Mouse (Mus musculus) midbrain, embryonic 10.5 days (tissue): ENCODE data around the gene Ppp6r2. TPM values are rescaled to one million over a fixed set of nuclear protein-coding genes. Genes with fewer than 3 reads are reported as not detected.

Source experiments
- DNase-seq: peaks from one replicate; pipeline ENCODE4 v3.0.0-alpha.2; 2017; ENCODE audit warnings: low spot score
- H3K27ac ChIP-seq: fragments of 300-500 bp; sonication (generic); replicated peaks from 2 replicates; pipeline ENCODE4 v1.5.1; 2016; ENCODE audit warnings: mild to moderate bottlenecking
- H3K27me3 ChIP-seq: fragments of 300-500 bp; sonication (generic); 2 replicates; pipeline ENCODE4 v1.6.1; 2016; ENCODE audit warnings: low read depth, mild to moderate bottlenecking; ENCODE audit not compliant: poor library complexity, severe bottlenecking
- H3K36me3 ChIP-seq: fragments of 300-500 bp; sonication (generic); 2 replicates; pipeline ENCODE4 v1.6.1; 2016; ENCODE audit warnings: mild to moderate bottlenecking, moderate library complexity
- H3K4me1 ChIP-seq: fragments of 300-500 bp; sonication (generic); 2 replicates; pipeline ENCODE4 v1.6.1; 2016
- H3K4me3 ChIP-seq: fragments of 300-500 bp; sonication (generic); 2 replicates; pipeline ENCODE4 v1.5.1; 2016; ENCODE audit warnings: mild to moderate bottlenecking, moderate library complexity
- H3K9me3 ChIP-seq: fragments of 300-500 bp; sonication (generic); replicated peaks from 2 replicates; pipeline ENCODE4 v1.6.1; 2016; ENCODE audit warnings: mild to moderate bottlenecking
- WGBS: fragments of 180-500 bp; shearing (Covaris S2); methylation state at CpG from one replicate; pipeline ENCODE4 v1.1.7; 2016; 5-methylcytosine and 5-hydroxymethylcytosine counted together
- microRNA-seq: library from miRNA; unstranded; fragments of <30 nt; microRNA quantifications from one replicate; pipeline ENCODE4, GENCODE M21; 2017
- polyA plus RNA-seq: library from polyadenylated mRNA; unstranded; fragments of >200 nt; fragmentation: Nextera tagmentation; extraction: Ambion mirVana; gene quantifications from 2 replicates; pipeline ENCODE4 v1.2.1, GENCODE M21; 2016

Gene Ppp6r2
- polyA plus RNA-seq, 1 experiment from 2014 or later: 25.4 TPM

GRCm38 (mm10) chr15:89326441-89326840 is 115.1 kb downstream of the Ppp6r2 start:
- Histone ChIP-seq H3K9me3 (no peaks in the 10 kb centered on the region), H3K36me3 (no peaks in the 10 kb centered on the region), H3K4me1 (peaks cover 11% of the 10 kb centered on the region), H3K27ac (no peak overlapping the region), H3K27me3 (peaks cover 26% of the 10 kb centered on the region), H3K4me3 (no peak overlapping the region)
- WGBS: 68% methylated on average over 5 of the region's 5 CpGs
- no peak for DNase-seq

GRCm38 (mm10) chr15:89334271-89334670 is 122.9 kb downstream of the Ppp6r2 start, which contains the start of gene Miox:
TSS of gene Miox (plus strand) at chr15:89334398.
- H3K4me1 ChIP-seq: no peaks in the 10 kb centered on the region
- no peak within 1 kb of the TSS for H3K27ac ChIP-seq
- no peaks in the 10 kb centered on the region for H3K9me3 ChIP-seq
- H3K36me3 ChIP-seq: no peaks in the 10 kb centered on the region
- no peak within 1 kb of the TSS for H3K4me3 ChIP-seq
- DNase-seq: no peak
- no peaks in the 10 kb centered on the region for H3K27me3 ChIP-seq
- WGBS: 90% methylated on average over 7 of the region's 7 CpGs

- WGBS: 85% methylated on average over 17 of the region's 17 CpGs
- DNase-seq: no peak
- Histone ChIP-seq H3K27me3 (no peaks in the 10 kb centered on the region), H3K4me3 (no peak overlapping the region), H3K27ac (no peak overlapping the region), H3K9me3 (no peaks in the 10 kb centered on the region), H3K36me3 (no peaks in the 10 kb centered on the region), H3K4me1 (no peaks in the 10 kb centered on the region)
Observed at GRCm38 (mm10) chr15:89334774-89335537, 123.6 kb downstream of the Ppp6r2 start.

GRCm38 (mm10) chr15:89336422-89336821 is 125.1 kb downstream of the Ppp6r2 start:
- Histone ChIP-seq H3K27ac (no peak overlapping the region), H3K36me3 (no peaks in the 10 kb centered on the region), H3K9me3 (no peaks in the 10 kb centered on the region), H3K27me3 (no peaks in the 10 kb centered on the region), H3K4me1 (no peaks in the 10 kb centered on the region), H3K4me3 (no peak overlapping the region)
- 86% methylated on average over 14 of the region's 14 CpGs for WGBS
- DNase-seq: no peak

Small RNA genes within 50 kb of the gene (microRNA-seq; reads per million reads assigned to microRNA genes)
- gene Mir6958 (4.8 reads per million, percentile 11 among the genes with 10 or more reads in this experiment), gene Mir6959 (not detected), gene Mir7118 (not detected)

Other genes starting within 250 kb of the Ppp6r2 start
- 4.5 and 4.9 TPM in 2 replicates for gene Mlc1, start 232.5 kb upstream of the Ppp6r2 start, polyA plus RNA-seq
- gene Mov10l1, start 228.6 kb upstream of the Ppp6r2 start, polyA plus RNA-seq: not detected in 2 replicates
- gene Panx2, start 151.8 kb upstream of the Ppp6r2 start, polyA plus RNA-seq: 0.28 and 0.47 TPM in 2 replicates
- 53.6 and 53.7 TPM in 2 replicates for gene Trabd, start 136.4 kb upstream of the Ppp6r2 start, polyA plus RNA-seq
- gene Selenoo, start 122.5 kb upstream of the Ppp6r2 start, polyA plus RNA-seq: 16.2 and 19.3 TPM in 2 replicates
- 24.7 and 25.6 TPM in 2 replicates for gene Tubgcp6, start 88.4 kb upstream of the Ppp6r2 start, polyA plus RNA-seq
- 18.7 and 20.3 TPM in 2 replicates for gene Hdac10, start 82.9 kb upstream of the Ppp6r2 start, polyA plus RNA-seq
- 31.8 and 36.7 TPM in 2 replicates for gene Mapk12, start 70.8 kb upstream of the Ppp6r2 start, polyA plus RNA-seq
- 38.8 and 47.4 TPM in 2 replicates for gene Mapk11, start 61.9 kb upstream of the Ppp6r2 start, polyA plus RNA-seq
- gene Plxnb2, start 30.8 kb upstream of the Ppp6r2 start, polyA plus RNA-seq: 130 and 144 TPM in 2 replicates
- 27.7 and 37.3 TPM in 2 replicates for gene Dennd6b, start 15.1 kb upstream of the Ppp6r2 start, polyA plus RNA-seq
- 78.3 and 93.5 TPM in 2 replicates for gene Sbf1, start 103.8 kb downstream of the Ppp6r2 start, polyA plus RNA-seq
- 0.20 and 0.21 TPM in 2 replicates for gene Adm2, start 111.2 kb downstream of the Ppp6r2 start, polyA plus RNA-seq
- gene Miox, start 122.8 kb downstream of the Ppp6r2 start, polyA plus RNA-seq: not detected in 2 replicates
- gene Lmf2, start 144.1 kb downstream of the Ppp6r2 start, polyA plus RNA-seq: 53.7 and 56.2 TPM in 2 replicates
- 191 and 197 TPM in 2 replicates for gene Ncaph2, start 144.2 kb downstream of the Ppp6r2 start, polyA plus RNA-seq
- gene Sco2, start 162.3 kb downstream of the Ppp6r2 start, polyA plus RNA-seq: 6.4 and 7.1 TPM in 2 replicates
- gene Tymp, start 165.5 kb downstream of the Ppp6r2 start, polyA plus RNA-seq: 1.5 and 1.6 TPM in 2 replicates
- gene Odf3b, start 167.7 kb downstream of the Ppp6r2 start, polyA plus RNA-seq: 0.11 and 0.99 TPM in 2 replicates
- not detected in 2 replicates for gene Klhdc7b, start 173.4 kb downstream of the Ppp6r2 start, polyA plus RNA-seq
- not detected in 2 replicates for gene Syce3, start 198.9 kb downstream of the Ppp6r2 start, polyA plus RNA-seq
- gene Cpt1b, start 214.3 kb downstream of the Ppp6r2 start, polyA plus RNA-seq: 0.83 and 0.97 TPM in 2 replicates
- 4.7 and 5.4 TPM in 2 replicates for gene C730034F03Rik, start 218.0 kb downstream of the Ppp6r2 start, polyA plus RNA-seq
- 0.20 TPM in 1 of 2 replicates, not detected in the other for gene Gm44502, start 218.1 kb downstream of the Ppp6r2 start, polyA plus RNA-seq
- gene Chkb, start 218.4 kb downstream of the Ppp6r2 start, polyA plus RNA-seq: 44.1 and 53.4 TPM in 2 replicates
- 26.4 and 38.3 TPM in 2 replicates for gene Mapk8ip2, start 242.4 kb downstream of the Ppp6r2 start, polyA plus RNA-seq